Mouse (Mus musculus) urinary bladder, adult 18-20 months (tissue): ENCODE data around the gene Zfp973.
"Not testable (repeated sequence)": the region's sequence is repeated elsewhere in the genome, so short reads cannot be mapped to it uniquely, and the experiment has no call there.

Source experiments
- DNase-seq, 2 experiments: peaks; one replicate each; pipeline ENCODE4 v3.0.0; 2022; ENCODE audit warnings: low spot score in 2 of 2, mixed read lengths in 2 of 2

Zfp973 gene

DNA sequence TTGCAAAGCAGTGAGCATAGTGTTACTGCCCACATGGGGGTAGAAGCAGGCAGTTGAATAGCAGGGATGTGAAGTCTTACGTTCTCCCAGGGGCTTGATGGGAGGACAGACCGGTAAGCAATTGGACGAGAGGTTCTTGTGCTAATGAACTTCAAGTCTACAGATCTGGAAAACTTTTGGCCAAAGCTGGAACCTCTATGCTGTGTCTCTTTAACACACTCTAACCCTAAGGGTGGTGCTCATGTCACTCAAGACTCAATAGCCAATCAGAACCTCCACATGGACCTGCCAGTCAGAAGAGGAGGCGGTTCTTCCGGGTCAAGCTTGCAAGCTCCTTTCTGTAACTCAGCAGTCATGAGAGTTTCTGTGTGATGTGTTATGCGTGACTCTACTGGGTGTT, at the start of gene Zfp973:
Gene Zfp973, plus strand, starts transcription at position 301 of the 400 bp plus-strand sequence.
- DNase-seq, result not testable (repeated sequence)

DNA sequence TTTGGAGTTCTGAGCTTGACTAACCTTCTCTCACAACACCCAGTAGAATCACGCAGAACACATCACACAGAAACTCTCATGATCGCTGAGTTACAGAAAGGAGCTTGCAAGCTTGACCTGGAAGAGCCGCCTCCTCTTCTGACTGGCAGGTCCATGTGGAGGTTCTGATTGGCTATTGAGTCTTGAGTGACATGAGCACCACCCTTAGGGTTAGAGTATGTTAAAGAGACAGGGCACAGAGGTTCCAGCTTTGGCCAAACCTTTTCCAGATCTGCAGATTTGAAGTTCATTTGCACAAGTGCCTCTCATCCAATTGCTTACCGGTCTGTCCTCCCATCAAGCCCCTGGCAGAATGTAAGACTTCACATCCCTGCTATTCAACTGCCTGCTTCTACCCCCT, 34.1 kb upstream of the Zfp973 start, which contains the start of gene Gm14308:
Gene Gm14308, minus strand, starts transcription at position 101 of the 400 bp plus-strand sequence.
- DNase-seq, result not testable (repeated sequence)

DNA sequence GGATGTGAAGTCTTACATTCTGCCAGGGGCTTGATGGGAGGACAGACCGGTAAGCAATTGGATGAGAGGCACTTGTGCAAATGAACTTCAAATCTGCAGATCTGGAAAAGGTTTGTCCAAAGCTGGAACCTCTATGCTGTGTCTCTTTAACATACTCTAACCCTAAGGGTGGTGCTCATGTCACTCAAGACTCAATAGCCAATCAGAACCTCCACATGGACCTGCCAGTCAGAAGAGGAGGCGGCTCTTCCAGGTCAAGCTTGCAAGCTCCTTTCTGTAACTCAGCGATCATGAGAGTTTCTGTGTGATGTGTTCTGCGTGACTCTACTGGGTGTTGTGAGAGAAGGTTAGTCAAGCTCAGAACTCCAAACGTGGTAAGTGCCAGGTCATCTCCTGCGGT, 37.7 kb downstream of the Zfp973 start, which contains the start of gene Gm14305:
Gene Gm14305, plus strand, starts transcription at position 278 of the 400 bp plus-strand sequence.
- peak; percentile 2 to 6 for DNase-seq
